Mouse (Mus musculus): ENCODE results near the gene Ercc6. TPM values are rescaled to one million over a fixed set of nuclear protein-coding genes. Genes with fewer than 3 reads are reported as not detected.

Gene Ercc6
- polyA plus RNA-seq (2014; fragmentation: Nextera tagmentation; extraction: Ambion mirVana): 7.9 and 9.0 TPM in 2 replicates

DNA sequence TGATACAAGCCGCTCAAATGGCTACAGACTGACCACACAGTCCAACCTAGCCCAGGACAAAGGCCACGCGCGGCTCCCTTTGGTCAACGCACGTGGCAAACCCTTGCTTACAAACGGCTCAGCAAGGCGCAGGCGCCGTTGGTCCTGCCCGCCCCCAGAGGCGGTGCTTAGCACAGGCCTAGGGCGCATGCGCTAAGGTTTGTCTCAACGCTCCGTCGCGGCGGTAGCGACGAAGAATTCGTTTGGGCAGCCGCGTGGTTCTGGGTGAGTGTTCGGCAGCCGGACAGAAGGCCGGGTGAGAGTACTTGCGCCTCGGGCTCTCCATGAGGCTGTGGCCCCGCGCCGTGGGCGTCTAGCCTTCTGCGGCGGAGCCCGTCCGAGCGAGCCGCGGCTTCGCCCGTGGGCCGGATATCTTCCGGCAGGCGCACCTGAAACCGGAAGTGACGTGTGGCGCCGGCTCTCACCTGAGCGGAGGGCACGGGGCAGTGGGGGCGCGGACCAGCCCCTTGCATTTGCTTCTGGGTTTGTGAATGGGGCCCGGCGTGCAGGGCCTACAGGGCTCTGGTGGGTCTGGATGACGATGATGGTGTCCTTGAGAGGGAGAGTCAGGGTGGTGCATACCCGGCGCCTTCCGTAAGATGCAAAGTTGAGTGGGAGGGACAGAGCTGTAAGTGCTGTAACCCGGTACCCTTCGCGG, at the start of gene Ercc6:
TSS of gene Ercc6 (plus strand) at position 186 of the 697 bp plus-strand sequence.
- Histone ChIP-seq H3K9me3 (ENCODE audit: control insufficient read depth, low read length) (no peaks in the 10 kb centered on the region), H3K4me2 (ENCODE audit: low read length) (peak within 1 kb of the TSS; percentile 94), H3K27ac (replicated peaks in 1 of 2; ENCODE audit: control insufficient read depth in 1 of 2, insufficient read depth in 1 of 2, low read depth in 2 of 2, low read length in 2 of 2) (peak within 1 kb of the TSS; percentile 59 to 71; a peak in 3 of 4 replicates), H3K27me3 (ENCODE audit: control insufficient read depth, insufficient read depth, low read length) (no peaks in the 10 kb centered on the region), H3K4me1 (ENCODE audit: control insufficient read depth in 2 of 2, insufficient read depth in 2 of 2, low read length in 2 of 2) (peaks cover 6 to 8% of the 10 kb centered on the region in 2 experiments; a peak in 3 of 4 replicates), H3K9ac (ENCODE audit: low read length) (peak within 1 kb of the TSS; percentile 77), H3K4me3 (ENCODE audit: control insufficient read depth in 1 of 2, insufficient read depth in 1 of 2, low read depth in 1 of 2, low read length in 2 of 2) (peak within 1 kb of the TSS; percentile 71 to 76), H3K36me3 (ENCODE audit: control insufficient read depth, insufficient read depth, low read length) (peaks cover 18% of the 10 kb centered on the region)
- under 1% methylated on average over 62 of the region's 62 CpGs for WGBS
- ATAC-seq (ENCODE audit: insufficient number of reproducible peaks, insufficient read depth, low FRiP score, low read depth): peak; percentile 91

DNA sequence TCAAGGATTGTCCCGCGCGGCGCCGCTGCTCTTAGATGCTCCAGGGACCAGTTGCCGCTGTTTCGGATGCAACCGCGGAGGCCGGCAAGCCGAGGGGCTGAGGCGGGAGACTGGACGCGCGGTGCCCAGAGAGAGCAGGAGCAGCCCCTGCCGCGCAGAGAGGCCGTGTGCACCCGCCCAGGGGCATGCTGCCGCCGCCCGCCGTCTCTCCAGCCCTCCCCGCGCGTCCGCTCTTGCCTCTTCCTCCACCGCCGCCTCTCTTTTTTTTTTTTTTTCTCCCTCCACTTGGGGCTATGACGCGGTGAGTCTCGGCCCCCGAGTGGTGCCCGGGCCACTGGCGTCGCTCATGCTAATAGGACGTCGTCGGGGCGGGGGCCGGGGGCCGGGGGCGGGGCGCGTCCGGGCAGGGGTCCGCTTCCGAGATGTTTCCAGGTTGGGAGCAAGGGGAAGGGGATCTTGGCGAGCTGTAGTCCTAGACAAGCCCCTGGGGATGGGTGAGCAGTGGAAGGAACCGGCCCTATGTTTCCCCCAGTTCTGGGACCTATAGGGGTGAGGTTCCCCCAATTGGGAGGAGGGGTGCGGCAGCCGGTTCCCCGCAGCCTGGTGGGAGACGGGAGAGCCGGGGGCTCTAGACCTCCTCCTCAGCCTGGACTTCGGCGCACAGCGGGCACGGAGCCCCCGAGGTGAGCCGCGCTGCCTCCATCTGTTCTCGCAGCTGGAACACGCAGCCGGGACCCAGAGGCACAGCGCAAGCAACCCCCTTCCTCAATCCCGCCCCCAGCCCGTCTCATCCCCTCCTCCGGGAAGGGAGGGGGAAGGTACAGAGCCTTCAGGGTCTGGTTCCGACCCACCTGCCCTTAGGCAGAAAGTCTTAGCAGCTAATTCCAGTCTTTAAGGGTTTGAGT, 48.5 kb upstream of the Ercc6 start, which contains the start of gene Slc18a3:
TSS of gene Slc18a3 (minus strand) at position 250 of the 905 bp plus-strand sequence.
- Histone ChIP-seq H3K4me3 (ENCODE audit: control insufficient read depth in 1 of 2, insufficient read depth in 1 of 2, low read depth in 1 of 2, low read length in 2 of 2) (peak within 1 kb of the TSS; percentile 23 to 34), H3K9me3 (ENCODE audit: control insufficient read depth, low read length) (no peaks in the 10 kb centered on the region), H3K27ac (replicated peaks in 1 of 2; ENCODE audit: control insufficient read depth in 1 of 2, insufficient read depth in 1 of 2, low read depth in 2 of 2, low read length in 2 of 2) (no peak within 1 kb of the TSS), H3K4me2 (ENCODE audit: low read length) (peak within 1 kb of the TSS; percentile 65), H3K36me3 (ENCODE audit: control insufficient read depth, insufficient read depth, low read length) (no peaks in the 10 kb centered on the region), H3K9ac (ENCODE audit: low read length) (no peak within 1 kb of the TSS), H3K4me1 (ENCODE audit: control insufficient read depth in 2 of 2, insufficient read depth in 2 of 2, low read length in 2 of 2) (peaks cover 0 to 15% of the 10 kb centered on the region in 2 experiments; a peak in 3 of 4 replicates), H3K27me3 (ENCODE audit: control insufficient read depth, insufficient read depth, low read length) (peaks cover 90% of the 10 kb centered on the region)
- under 1% methylated on average over 65 of the region's 70 CpGs for WGBS
- no peak for ATAC-seq (ENCODE audit: insufficient number of reproducible peaks, insufficient read depth, low FRiP score, low read depth)

DNA sequence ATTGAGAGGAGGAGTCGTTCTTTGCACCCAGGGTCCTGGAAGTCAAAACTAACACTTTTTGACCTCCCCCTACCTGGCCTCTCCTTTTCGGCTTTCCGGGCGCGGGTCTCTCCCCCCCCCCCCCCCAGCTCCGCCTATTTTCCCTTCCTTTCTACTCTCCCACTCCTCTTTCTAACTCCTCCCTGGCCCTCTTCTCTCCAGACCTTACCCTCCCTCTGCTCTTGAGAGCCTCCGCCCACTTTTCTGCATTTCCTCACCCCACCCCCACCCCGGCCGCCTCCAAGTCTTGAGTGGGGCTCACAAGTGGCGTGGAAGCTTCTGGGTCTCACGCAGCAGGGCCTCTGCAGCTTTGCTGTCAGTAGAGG, 47.8 kb upstream of the Ercc6 start:
- peak overlapping the region; percentile 65; the same call in 1 of the 2 replicates for H3K4me2 ChIP-seq (ENCODE audit: low read length)
- H3K9ac ChIP-seq (ENCODE audit: low read length): no peak overlapping the region
- ATAC-seq (ENCODE audit: insufficient number of reproducible peaks, insufficient read depth, low FRiP score, low read depth): no peak
- WGBS: 4% methylated on average over 7 of the region's 11 CpGs
- H3K9me3 ChIP-seq (ENCODE audit: control insufficient read depth, low read length): no peaks in the 10 kb centered on the region
- no peak overlapping the region for H3K27ac ChIP-seq (replicated peaks in 1 of 2; ENCODE audit: control insufficient read depth in 1 of 2, insufficient read depth in 1 of 2, low read depth in 2 of 2, low read length in 2 of 2)
- H3K4me3 ChIP-seq (ENCODE audit: control insufficient read depth in 1 of 2, insufficient read depth in 1 of 2, low read depth in 1 of 2, low read length in 2 of 2): peak overlapping the region in 1 of 2 experiments; percentile 34; a peak in 1 of 4 replicates
- peaks cover 83% of the 10 kb centered on the region for H3K27me3 ChIP-seq (ENCODE audit: control insufficient read depth, insufficient read depth, low read length)
- H3K36me3 ChIP-seq (ENCODE audit: control insufficient read depth, insufficient read depth, low read length): no peaks in the 10 kb centered on the region
- peaks cover 0 to 15% of the 10 kb centered on the region in 2 experiments; a peak in 3 of 4 replicates for H3K4me1 ChIP-seq (ENCODE audit: control insufficient read depth in 2 of 2, insufficient read depth in 2 of 2, low read length in 2 of 2)

DNA sequence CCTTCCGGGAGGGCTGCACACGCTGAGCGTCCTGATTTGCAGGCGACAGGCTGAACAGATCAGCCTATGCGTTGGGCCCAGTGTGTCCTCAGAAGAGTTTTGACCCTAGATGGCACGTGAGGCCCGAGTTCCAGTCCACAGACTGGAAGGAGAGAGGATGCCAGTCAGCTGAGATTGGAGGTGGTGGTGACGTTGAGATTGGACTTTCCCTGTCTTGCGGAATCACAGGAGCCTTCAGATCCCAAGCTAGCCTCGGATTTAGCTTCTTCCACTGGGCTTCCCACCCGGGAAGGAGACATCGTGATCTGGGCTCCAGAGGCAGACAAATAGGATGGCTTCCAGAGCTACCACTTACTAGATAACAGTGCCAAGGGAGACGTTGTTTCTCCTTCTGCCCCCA, 47.4 kb upstream of the Ercc6 start, which contains the start of gene Chat:
TSS of gene Chat (minus strand) at position 101 of the 400 bp plus-strand sequence.
- no peak for ATAC-seq (ENCODE audit: insufficient number of reproducible peaks, insufficient read depth, low FRiP score, low read depth)
- Histone ChIP-seq H3K27ac (replicated peaks in 1 of 2; ENCODE audit: control insufficient read depth in 1 of 2, insufficient read depth in 1 of 2, low read depth in 2 of 2, low read length in 2 of 2) (no peak within 1 kb of the TSS), H3K4me3 (ENCODE audit: control insufficient read depth in 1 of 2, insufficient read depth in 1 of 2, low read depth in 1 of 2, low read length in 2 of 2) (peak within 1 kb of the TSS in 1 of 2 experiments; percentile 34; a peak in 2 of 4 replicates), H3K9ac (ENCODE audit: low read length) (no peak within 1 kb of the TSS), H3K36me3 (ENCODE audit: control insufficient read depth, insufficient read depth, low read length) (no peaks in the 10 kb centered on the region), H3K4me1 (ENCODE audit: control insufficient read depth in 2 of 2, insufficient read depth in 2 of 2, low read length in 2 of 2) (peaks cover 0 to 15% of the 10 kb centered on the region in 2 experiments; a peak in 3 of 4 replicates), H3K27me3 (ENCODE audit: control insufficient read depth, insufficient read depth, low read length) (peaks cover 79% of the 10 kb centered on the region), H3K4me2 (ENCODE audit: low read length) (peak within 1 kb of the TSS; percentile 65), H3K9me3 (ENCODE audit: control insufficient read depth, low read length) (no peaks in the 10 kb centered on the region)
- 10% methylated on average over 13 of the region's 13 CpGs for WGBS

DNA sequence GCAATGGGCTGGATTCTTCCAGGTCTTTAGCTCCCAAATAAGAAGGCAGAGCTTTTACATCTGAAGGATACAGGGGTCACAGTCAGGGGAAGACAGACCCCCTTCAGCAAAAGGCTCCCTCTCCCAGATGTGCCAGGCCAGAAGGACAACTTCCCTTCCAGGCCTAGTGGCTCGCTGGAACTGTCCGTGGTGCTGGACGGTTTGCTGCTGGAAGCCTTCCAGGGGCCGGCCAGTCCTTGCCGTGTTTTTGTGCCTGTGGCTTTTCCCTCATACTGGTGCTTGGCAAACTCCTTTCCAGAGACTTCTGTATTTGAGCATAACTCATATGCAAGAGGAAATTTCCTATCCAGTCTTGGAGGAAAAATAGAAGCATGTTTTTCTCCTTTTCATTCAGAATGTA, 45.7 kb upstream of the Ercc6 start:
- no peaks in the 10 kb centered on the region for H3K36me3 ChIP-seq (ENCODE audit: control insufficient read depth, insufficient read depth, low read length)
- no peak overlapping the region for H3K27ac ChIP-seq (replicated peaks in 1 of 2; ENCODE audit: control insufficient read depth in 1 of 2, insufficient read depth in 1 of 2, low read depth in 2 of 2, low read length in 2 of 2)
- 4% methylated on average over 5 of the region's 5 CpGs for WGBS
- no peak overlapping the region for H3K4me2 ChIP-seq (ENCODE audit: low read length)
- H3K4me1 ChIP-seq (ENCODE audit: control insufficient read depth in 2 of 2, insufficient read depth in 2 of 2, low read length in 2 of 2): peaks cover 0 to 15% of the 10 kb centered on the region in 2 experiments; a peak in 3 of 4 replicates
- H3K27me3 ChIP-seq (ENCODE audit: control insufficient read depth, insufficient read depth, low read length): peaks cover 67% of the 10 kb centered on the region
- ATAC-seq (ENCODE audit: insufficient number of reproducible peaks, insufficient read depth, low FRiP score, low read depth): no peak
- no peaks in the 10 kb centered on the region for H3K9me3 ChIP-seq (ENCODE audit: control insufficient read depth, low read length)
- no peak overlapping the region for H3K9ac ChIP-seq (ENCODE audit: low read length)
- H3K4me3 ChIP-seq (ENCODE audit: control insufficient read depth in 1 of 2, insufficient read depth in 1 of 2, low read depth in 1 of 2, low read length in 2 of 2): no peak overlapping the region

DNA sequence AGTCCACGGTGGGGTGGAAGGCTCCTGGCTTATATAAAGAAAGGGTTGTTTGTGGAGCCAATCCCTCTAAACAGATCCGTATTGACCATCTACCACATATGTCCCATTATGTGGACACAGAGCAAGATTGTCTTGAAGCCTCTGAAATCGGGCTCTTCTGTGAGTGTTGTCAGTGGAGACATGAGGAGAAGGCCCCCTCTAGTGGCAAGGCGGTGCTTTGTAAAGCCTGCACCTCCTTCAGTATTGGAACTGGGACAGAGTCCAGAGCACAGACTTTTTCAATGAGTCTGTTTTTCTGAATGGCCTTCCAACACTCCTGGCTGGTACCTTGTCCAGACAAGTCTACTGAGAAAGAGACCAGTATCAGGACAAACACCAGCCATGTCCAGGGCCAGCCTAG, 40.3 kb upstream of the Ercc6 start:
- Histone ChIP-seq H3K4me3 (ENCODE audit: control insufficient read depth in 1 of 2, insufficient read depth in 1 of 2, low read depth in 1 of 2, low read length in 2 of 2) (no peak overlapping the region), H3K4me1 (ENCODE audit: control insufficient read depth in 2 of 2, insufficient read depth in 2 of 2, low read length in 2 of 2) (no peaks in the 10 kb centered on the region), H3K27me3 (ENCODE audit: control insufficient read depth, insufficient read depth, low read length) (peaks cover 19% of the 10 kb centered on the region), H3K9ac (ENCODE audit: low read length) (no peak overlapping the region), H3K9me3 (ENCODE audit: control insufficient read depth, low read length) (no peaks in the 10 kb centered on the region), H3K36me3 (ENCODE audit: control insufficient read depth, insufficient read depth, low read length) (no peaks in the 10 kb centered on the region), H3K27ac (replicated peaks in 1 of 2; ENCODE audit: control insufficient read depth in 1 of 2, insufficient read depth in 1 of 2, low read depth in 2 of 2, low read length in 2 of 2) (no peak overlapping the region), H3K4me2 (ENCODE audit: low read length) (no peak overlapping the region)
- ATAC-seq (ENCODE audit: insufficient number of reproducible peaks, insufficient read depth, low FRiP score, low read depth): no peak
- 8% methylated on average over 4 of the region's 4 CpGs for WGBS

DNA sequence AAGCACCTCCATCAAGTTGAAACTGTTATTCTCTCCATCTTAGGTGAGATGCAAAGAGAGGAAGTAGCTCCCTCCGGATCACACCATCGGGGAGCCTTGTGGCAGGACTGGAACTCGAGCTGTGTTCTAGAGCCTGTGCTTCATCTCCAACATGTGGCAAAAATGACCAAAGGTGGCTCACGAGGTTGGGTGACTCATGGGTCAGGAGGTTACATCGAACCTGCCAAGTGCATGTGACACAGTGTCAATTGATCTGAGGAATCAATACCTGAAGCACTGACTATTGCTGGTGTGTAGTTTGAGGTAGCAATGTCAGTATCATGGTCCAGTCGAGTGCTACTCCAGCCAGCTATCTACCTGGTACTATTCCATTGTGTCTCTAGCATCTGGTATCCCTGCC, 36.8 kb upstream of the Ercc6 start:
- Histone ChIP-seq H3K27ac (replicated peaks in 1 of 2; ENCODE audit: control insufficient read depth in 1 of 2, insufficient read depth in 1 of 2, low read depth in 2 of 2, low read length in 2 of 2) (no peak overlapping the region), H3K36me3 (ENCODE audit: control insufficient read depth, insufficient read depth, low read length) (no peaks in the 10 kb centered on the region), H3K4me2 (ENCODE audit: low read length) (no peak overlapping the region), H3K9ac (ENCODE audit: low read length) (no peak overlapping the region), H3K4me1 (ENCODE audit: control insufficient read depth in 2 of 2, insufficient read depth in 2 of 2, low read length in 2 of 2) (no peaks in the 10 kb centered on the region), H3K27me3 (ENCODE audit: control insufficient read depth, insufficient read depth, low read length) (peaks cover 10% of the 10 kb centered on the region), H3K9me3 (ENCODE audit: control insufficient read depth, low read length) (no peaks in the 10 kb centered on the region), H3K4me3 (ENCODE audit: control insufficient read depth in 1 of 2, insufficient read depth in 1 of 2, low read depth in 1 of 2, low read length in 2 of 2) (no peak overlapping the region)
- 66% methylated on average over 6 of the region's 6 CpGs for WGBS
- ATAC-seq (ENCODE audit: insufficient number of reproducible peaks, insufficient read depth, low FRiP score, low read depth): no peak

All from heart, embryonic 14.5 days (tissue).